Mouse (Mus musculus): ENCODE results near the gene Socs4. TPM values are rescaled to one million over a fixed set of nuclear protein-coding genes. Genes with fewer than 3 reads are reported as not detected.

The Socs4 gene
- total and polyA plus RNA-seq, 3 experiments = 7.0 to 25.1 (median 13.2) TPM

- TF ChIP-seq HCFC1 (IDR thresholded peaks at IDR 0.05; ENCODE audit: low read depth, low read length) = no peak
- no peak for TF ChIP-seq MYC (IDR thresholded peaks at IDR 0.05; ENCODE audit: low read depth, low read length)
- no peak for TF ChIP-seq ZKSCAN1 (IDR thresholded peaks at IDR 0.05; ENCODE audit: borderline replicate concordance, low read depth, low read length)
- TF ChIP-seq SIN3A (IDR thresholded peaks at IDR 0.05; ENCODE audit: low read length) = no peak; the same call in 1 of the 2 replicates
- no peak for TF ChIP-seq NELFE (IDR thresholded peaks at IDR 0.05; ENCODE audit: low read depth, low read length)
- TF ChIP-seq ZMIZ1 (IDR thresholded peaks at IDR 0.05; ENCODE audit: low read depth, low read length) = no peak
- 0 out of 2 replicates have a peak, but pooled peaks have one; percentile 19 for TF ChIP-seq TCF12 (IDR thresholded peaks at IDR 0.05; ENCODE audit: low read depth, low read length)
- TF ChIP-seq MAFK (IDR thresholded peaks at IDR 0.05; ENCODE audit: insufficient replicate concordance, low read length) = no peak
- TF ChIP-seq MAX (IDR thresholded peaks at IDR 0.05; ENCODE audit: low read length) = no peak
Observed at GRCm38 (mm10) chr14:47294136-47294535, 17.4 kb downstream of the Socs4 start (continued).

- no peak overlapping the region for H3K4me3 ChIP-seq (replicated peaks in 1 of 3; ENCODE audit: low read depth in 2 of 3, low read length in 2 of 3, poor library complexity in 1 of 3)
- no peaks in the 10 kb centered on the region for H3K9me3 ChIP-seq (replicated peaks; ENCODE audit: low read length)
- TF ChIP-seq ELF1 (IDR thresholded peaks at IDR 0.05; ENCODE audit: low read depth, low read length) (no peak), JUN (IDR thresholded peaks at IDR 0.05; ENCODE audit: insufficient read depth, low read depth, low read length) (no peak), ETS1 (conservative IDR thresholded peaks at IDR 0.05; ENCODE audit: low read depth, low read length) (no peak), MAX (IDR thresholded peaks at IDR 0.05; ENCODE audit: low read length) (no peak), RAD21 (IDR thresholded peaks at IDR 0.05; ENCODE audit: low read depth, low read length) (no peak), CTCF (conservative IDR thresholded peaks at IDR 0.05 in 1 of 2, IDR thresholded peaks at IDR 0.05 in 1 of 2; ENCODE audit: low read depth in 2 of 2, low read length in 2 of 2) (no peak), ZC3H11A (IDR thresholded peaks at IDR 0.05; ENCODE audit: low read depth, low read length) (no peak)
- dilution Hi-C loops (cut with MboI; ENCODE audit: extremely low pct_ligation_motif_present, extremely low pct_unique_long_range_greater_than_20kb, low sequenced_read_pairs) = no loop called here
- no peak overlapping the region for H3K9ac ChIP-seq (ENCODE audit: insufficient read depth, low read depth)
- DNase-seq (ENCODE audit: extremely low read depth) = no peak
- H3K4me1 ChIP-seq (ENCODE audit: control insufficient read depth in 1 of 2, insufficient read depth in 2 of 2) = peaks cover 0 to 64% of the 10 kb centered on the region in 2 experiments; a peak in 2 of 4 replicates
- H3K27ac ChIP-seq (ENCODE audit: insufficient read depth, low read depth) = no peak overlapping the region
- no peak overlapping the region for H3K4me2 ChIP-seq (ENCODE audit: insufficient read depth, low read depth, poor library complexity, severe bottlenecking)
- no peaks in the 10 kb centered on the region for H3K27me3 ChIP-seq (replicated peaks)
- in situ Hi-C loops (cut with MboI; ENCODE audit: low pct_ligation_motif_present, low pct_unique_long_range_greater_than_20kb, low sequenced_read_pairs) = no loop called here
- H3K79me2 ChIP-seq (replicated peaks; ENCODE audit: control insufficient read depth, extremely low read depth, insufficient read depth, poor library complexity, severe bottlenecking) = peaks cover 30% of the 10 kb centered on the region
- H3K36me3 ChIP-seq (replicated peaks in 1 of 2; ENCODE audit: control insufficient read depth in 1 of 2, insufficient read depth in 1 of 2, low read length in 1 of 2) = peaks cover under 1 to 21% of the 10 kb centered on the region in 2 experiments
Observed at GRCm38 (mm10) chr14:47296232-47296631, 19.5 kb downstream of the Socs4 start.

GRCm38 (mm10) chr14:47297785-47298407, 21.2 kb downstream of the Socs4 start, which contains the start of gene Mapk1ip1l:
Mapk1ip1l (plus strand) TSS chr14:47298266.
- Histone ChIP-seq H3K27ac (ENCODE audit: insufficient read depth, low read depth) (peak within 1 kb of the TSS; percentile 72), H3K4me3 (replicated peaks in 1 of 3; ENCODE audit: low read depth in 2 of 3, low read length in 2 of 3, poor library complexity in 1 of 3) (peak within 1 kb of the TSS; percentile 65 to 97 (median 83)), H3K79me2 (replicated peaks; ENCODE audit: control insufficient read depth, extremely low read depth, insufficient read depth, poor library complexity, severe bottlenecking) (peaks cover 47% of the 10 kb centered on the region), H3K36me3 (replicated peaks in 1 of 2; ENCODE audit: control insufficient read depth in 1 of 2, insufficient read depth in 1 of 2, low read length in 1 of 2) (peaks cover 8 to 26% of the 10 kb centered on the region in 2 experiments), H3K27me3 (replicated peaks) (no peaks in the 10 kb centered on the region), H3K9ac (ENCODE audit: insufficient read depth, low read depth) (peak within 1 kb of the TSS; percentile 94), H3K4me1 (ENCODE audit: control insufficient read depth in 1 of 2, insufficient read depth in 2 of 2) (peaks cover 0 to 65% of the 10 kb centered on the region in 2 experiments; a peak in 2 of 4 replicates), H3K4me2 (ENCODE audit: insufficient read depth, low read depth, poor library complexity, severe bottlenecking) (peak within 1 kb of the TSS; percentile 98), H3K9me3 (replicated peaks; ENCODE audit: low read length) (no peaks in the 10 kb centered on the region)
- in situ Hi-C loops (cut with MboI; ENCODE audit: low pct_ligation_motif_present, low pct_unique_long_range_greater_than_20kb, low sequenced_read_pairs) = no loop called here
- peak; percentile 81 for DNase-seq (ENCODE audit: extremely low read depth)
- dilution Hi-C loops (cut with MboI; ENCODE audit: extremely low pct_ligation_motif_present, extremely low pct_unique_long_range_greater_than_20kb, low sequenced_read_pairs) = no loop called here
- TF ChIP-seq HCFC1 (IDR thresholded peaks at IDR 0.05; ENCODE audit: low read depth, low read length) (peak; percentile 88), ETS1 (conservative IDR thresholded peaks at IDR 0.05; ENCODE audit: low read depth, low read length) (no peak), IRF4 (IDR thresholded peaks at IDR 0.05; ENCODE audit: low read depth, low read length) (peak; percentile 67), KAT2A (IDR thresholded peaks at IDR 0.05; ENCODE audit: insufficient replicate concordance, low read length) (peak; percentile 80; the same call in 1 of the 2 replicates), POLR2AphosphoS2 (IDR thresholded peaks at IDR 0.05; ENCODE audit: low read depth, low read length) (0 out of 2 replicates have a peak, but pooled peaks have one; percentile 82), NELFE (IDR thresholded peaks at IDR 0.05; ENCODE audit: low read depth, low read length) (peak; percentile 91), EP300 (IDR thresholded peaks at IDR 0.05; ENCODE audit: low read length) (no peak), TCF12 (IDR thresholded peaks at IDR 0.05; ENCODE audit: low read depth, low read length) (peak; percentile 91), POLR2A (IDR thresholded peaks at IDR 0.05; ENCODE audit: low read depth, low read length) (peak; percentile 84), JUND (conservative IDR thresholded peaks at IDR 0.05; ENCODE audit: low read depth, low read length) (no peak), MEF2A (IDR thresholded peaks at IDR 0.05; ENCODE audit: borderline replicate concordance, low read depth, low read length) (peak; percentile 57; the same call in 1 of the 2 replicates), UBTF (IDR thresholded peaks at IDR 0.05; ENCODE audit: low read depth, low read length) (no peak), CTCF (conservative IDR thresholded peaks at IDR 0.05 in 1 of 2, IDR thresholded peaks at IDR 0.05 in 1 of 2; ENCODE audit: low read depth in 2 of 2, low read length in 2 of 2) (peak; percentile 20 to 80; a peak in 2 of 4 replicates), ELF1 (IDR thresholded peaks at IDR 0.05; ENCODE audit: low read depth, low read length) (peak; percentile 88), CHD2 (IDR thresholded peaks at IDR 0.05; ENCODE audit: low read length) (no peak), MXI1 (IDR thresholded peaks at IDR 0.05; ENCODE audit: low read depth, low read length) (peak; percentile 81), MYC (IDR thresholded peaks at IDR 0.05; ENCODE audit: low read depth, low read length) (peak; percentile 91), ZMIZ1 (IDR thresholded peaks at IDR 0.05; ENCODE audit: low read depth, low read length) (peak; percentile 92), PAX5 (IDR thresholded peaks at IDR 0.05; ENCODE audit: low read length) (no peak), MAZ (IDR thresholded peaks at IDR 0.05; ENCODE audit: low read depth, low read length) (peak; percentile 63; the same call in 1 of the 2 replicates), SIN3A (IDR thresholded peaks at IDR 0.05; ENCODE audit: low read length) (peak; percentile 70; the same call in 1 of the 2 replicates)
